Mouse (Mus musculus): ENCODE measurements around the gene Gprc5a.

DNA sequence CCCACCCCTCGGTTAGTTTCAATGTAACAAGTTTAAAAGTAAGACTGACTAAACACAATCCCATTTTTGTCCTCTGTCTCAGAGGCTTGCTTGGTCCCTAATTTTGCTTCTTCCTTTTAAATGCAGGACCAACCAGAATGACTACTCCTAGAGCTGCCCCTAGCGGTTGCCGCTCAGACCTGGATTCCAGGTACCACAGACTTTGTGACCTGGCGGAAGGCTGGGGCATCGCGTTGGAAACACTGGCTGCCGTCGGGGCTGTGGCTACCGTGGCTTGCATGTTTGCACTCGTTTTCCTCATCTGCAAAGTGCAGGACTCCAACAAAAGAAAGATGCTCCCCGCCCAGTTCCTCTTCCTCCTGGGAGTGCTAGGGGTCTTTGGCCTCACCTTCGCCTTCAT, 13.0 kb downstream of the Gprc5a start:
- peak; percentile 42 for TF ChIP-seq CTCF (conservative IDR thresholded peaks at IDR 0.05; ENCODE audit: low read length)
- TF ChIP-seq NANOG (IDR thresholded peaks at IDR 0.05; ENCODE audit: borderline replicate concordance, low read length) = no peak
- TF ChIP-seq POU5F1 (IDR thresholded peaks at IDR 0.05; ENCODE audit: borderline replicate concordance, low read length) = no peak
